Mouse (Mus musculus) cerebellum, postnatal 25 days (tissue): ENCODE results near the gene Stau1.
A peak's percentile ranks its signal among the peaks of the same experiment; 100 is the strongest.

Source experiments
- DNase-seq, 2 experiments: peaks; one replicate each; pipeline ENCODE4 v3.0.0; 2021; ENCODE audit warnings: mixed read lengths in 2 of 2

Gene Stau1

DNA sequence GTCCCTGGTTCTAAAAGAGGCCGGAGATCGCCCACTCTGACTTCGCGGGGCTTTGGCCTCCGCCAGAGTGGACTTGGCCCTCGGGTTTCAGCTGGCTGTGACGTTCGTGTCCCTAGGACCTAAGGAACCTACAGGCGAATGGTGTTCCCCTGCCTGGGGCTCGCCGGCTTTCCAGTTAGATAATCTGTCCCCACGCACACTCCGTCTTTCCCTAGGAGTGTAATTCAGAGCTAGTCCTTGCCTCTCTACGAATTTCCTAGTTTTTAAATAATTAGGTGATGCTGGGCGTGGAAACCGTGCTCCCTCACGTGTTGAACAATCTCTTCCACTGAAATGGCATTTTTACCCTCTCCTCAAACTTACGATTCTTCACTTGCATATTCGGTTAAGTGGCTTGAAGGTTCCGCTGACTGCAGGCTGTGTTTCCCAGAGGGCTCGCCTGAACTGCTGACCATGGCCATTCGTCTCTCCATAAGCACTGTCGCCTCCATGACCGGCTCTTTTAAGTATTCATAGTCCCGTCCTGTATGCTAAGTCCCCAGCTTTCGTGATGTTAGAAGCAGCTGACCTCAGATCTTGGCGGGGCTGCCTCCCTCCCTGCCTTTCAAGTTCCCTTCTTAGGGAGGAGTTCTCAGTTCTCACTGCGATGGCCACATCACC lies 89.4 kb downstream of the Stau1 start:
- peak in 1 of 2 experiments; percentile 10 for DNase-seq

DNA sequence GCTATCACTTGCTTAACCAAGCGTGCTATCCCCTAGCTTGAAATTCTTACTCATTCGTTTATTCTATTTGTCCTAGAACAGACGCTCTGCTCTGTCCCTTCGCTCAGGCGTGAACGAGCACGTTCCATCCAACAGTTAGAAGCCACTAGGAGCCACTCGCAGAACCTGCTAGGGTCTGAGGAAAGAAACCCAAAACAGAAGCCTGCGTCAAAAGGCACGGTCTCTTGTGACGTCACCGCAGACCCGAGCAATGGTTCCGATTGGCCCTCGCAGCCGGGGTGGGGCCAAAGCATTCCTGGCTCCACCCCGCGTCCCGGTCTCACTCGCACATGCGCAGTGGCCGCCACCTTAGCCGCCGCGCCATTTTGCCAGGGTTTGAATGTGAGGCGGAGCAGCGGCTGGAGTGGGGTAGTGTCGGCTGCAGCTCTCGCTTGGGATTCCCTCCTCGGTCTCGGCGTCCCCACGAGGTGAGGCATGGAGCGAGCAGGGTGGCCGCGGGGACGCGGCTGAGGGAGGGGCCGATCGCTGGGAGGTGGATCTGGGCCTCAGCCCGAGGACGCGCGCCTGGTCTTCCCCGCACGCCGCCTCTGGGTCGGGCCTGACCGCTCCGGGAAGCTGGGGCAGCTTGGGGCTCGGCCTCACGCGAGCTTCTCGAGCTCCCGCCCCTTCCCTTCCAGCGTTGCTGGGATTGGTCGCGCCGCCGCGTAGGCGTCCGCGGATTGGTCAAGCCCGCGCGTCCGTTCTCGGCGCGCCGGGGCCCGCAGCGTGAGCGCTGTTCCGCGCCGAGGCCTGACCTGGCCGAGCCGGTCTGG lies 90.2 kb downstream of the Stau1 start, which contains the start of gene Cse1l:
TSS of gene Cse1l (plus strand) at position 330 of the 812 bp plus-strand sequence.
- DNase-seq, result peak; percentile 98 to 99

DNA sequence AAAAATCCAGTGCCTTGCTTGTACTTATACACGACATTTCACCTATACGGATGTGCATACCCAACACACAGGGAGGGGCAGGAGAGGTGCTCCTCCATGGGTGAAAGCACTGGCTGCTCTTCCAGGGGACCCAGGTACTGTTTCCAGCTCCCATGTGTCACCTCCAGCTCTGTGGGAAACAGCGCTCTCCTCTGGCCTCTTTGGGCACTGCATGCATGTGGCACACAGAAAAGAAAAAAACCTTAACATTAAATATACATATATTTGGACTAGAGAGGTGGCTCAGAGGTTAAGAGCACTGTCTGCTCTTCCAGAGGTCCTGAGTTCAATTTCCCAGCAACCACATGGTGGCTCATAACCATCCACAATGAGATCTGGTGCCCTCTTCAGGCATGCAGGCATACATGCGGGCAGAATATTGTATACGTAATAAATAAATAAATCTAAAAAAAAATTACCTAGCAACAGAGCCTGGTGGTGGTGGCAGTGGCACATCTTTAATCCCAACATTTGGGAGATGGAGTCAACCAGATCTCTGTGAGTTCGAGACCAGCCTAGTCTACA lies 92.3 kb downstream of the Stau1 start:
- DNase-seq, result no peak

DNA sequence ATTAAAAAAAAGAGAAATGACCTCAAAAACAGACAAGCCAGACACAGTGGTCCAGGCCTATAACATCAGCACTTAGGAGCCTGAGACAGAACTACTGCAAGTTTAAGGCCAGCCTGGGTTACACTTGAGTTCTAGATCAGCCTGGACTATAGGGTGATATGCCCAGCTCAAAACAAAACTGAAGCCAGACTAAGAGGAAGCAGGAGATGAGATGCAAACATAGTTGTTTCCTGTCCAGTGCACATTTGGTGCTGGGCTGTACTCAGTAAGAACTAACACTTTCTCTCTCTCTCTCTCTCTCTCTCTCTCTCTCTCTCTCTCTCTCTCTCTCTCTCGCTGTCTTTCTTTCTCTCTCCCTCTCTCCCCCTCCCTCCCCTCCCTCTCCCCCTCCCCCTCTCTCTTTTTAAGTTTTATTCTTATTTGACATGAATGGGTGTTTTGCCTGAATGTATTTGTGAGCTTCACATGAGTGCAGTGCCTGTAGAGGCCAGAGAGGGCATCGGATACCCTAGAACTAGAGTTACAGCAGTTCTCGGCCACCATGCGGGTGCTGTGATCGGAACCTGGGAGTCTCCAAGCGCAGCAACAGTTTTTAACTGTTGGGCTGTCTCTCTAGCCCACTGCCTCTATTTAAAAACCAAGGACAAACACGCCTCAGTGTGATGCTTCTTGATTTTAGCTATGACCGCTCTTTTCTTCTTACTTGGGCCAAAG lies 95.2 kb downstream of the Stau1 start:
- DNase-seq, result no peak

DNA sequence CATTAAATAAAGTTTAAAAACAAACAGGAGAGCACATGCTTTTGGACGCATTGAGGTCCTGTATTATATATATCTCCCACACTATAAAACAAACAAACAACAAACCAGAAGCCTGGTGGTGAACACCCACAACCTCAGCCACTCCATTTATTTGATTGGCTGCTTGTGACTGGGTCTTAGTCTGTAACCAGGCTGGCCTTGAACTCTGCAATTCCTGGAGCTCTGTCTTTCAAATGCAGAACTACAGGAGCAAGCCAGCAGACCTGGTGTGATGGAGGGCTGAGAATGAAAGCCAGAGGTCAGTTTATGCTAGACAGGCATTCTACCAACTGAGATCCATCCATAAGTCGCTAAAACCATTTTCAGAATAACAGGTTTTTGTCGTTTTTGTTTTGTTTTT lies 96.4 kb downstream of the Stau1 start:
- DNase-seq, result no peak

DNA sequence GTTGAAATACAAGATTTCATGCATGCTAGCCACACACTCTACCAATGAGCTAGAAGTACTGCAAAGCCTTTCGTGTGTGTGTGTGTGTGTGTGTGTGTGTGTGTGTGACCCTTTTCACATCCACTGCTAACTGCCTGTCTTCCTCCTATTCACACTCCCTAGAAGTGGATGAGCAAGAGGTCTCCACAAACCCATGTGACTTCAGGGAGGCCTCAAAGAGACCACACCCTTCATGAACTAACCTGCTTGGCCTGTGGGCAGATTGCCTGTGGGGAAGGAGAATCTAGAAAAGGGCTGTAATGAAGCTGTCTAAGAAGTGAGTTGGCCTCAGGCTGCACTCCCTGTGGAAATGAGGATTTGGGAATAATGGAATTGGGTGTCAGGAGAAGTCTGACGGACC lies 96.9 kb downstream of the Stau1 start:
- no peak for DNase-seq
